Mouse (Mus musculus): ENCODE results near the gene 4931440F15Rik. TPM values are rescaled to one million over a fixed set of nuclear protein-coding genes. Genes with fewer than 3 reads are reported as not detected.

Gene 4931440F15Rik
- polyA plus RNA-seq, 1 experiment from 2014 or later: 0.12 TPM

GRCm38 (mm10) chr11:29799839-29800238 is 25.6 kb downstream of the 4931440F15Rik start:
- Histone ChIP-seq H3K36me3 (no peaks in the 10 kb centered on the region), H3K27me3 (no peaks in the 10 kb centered on the region), H3K4me3 (no peak overlapping the region), H3K9me3 (no peaks in the 10 kb centered on the region), H3K27ac (no peak overlapping the region), H3K4me1 (no peaks in the 10 kb centered on the region), H3K4me2 (replicated peaks) (no peak overlapping the region), H3K9ac (no peak overlapping the region)
- WGBS: 61% methylated on average over 1 of the region's 1 CpGs
- ATAC-seq (ENCODE audit: insufficient number of reproducible peaks, insufficient read depth, low FRiP score, low TSS enrichment): no peak

GRCm38 (mm10) chr11:29795106-29795505 is 30.4 kb downstream of the 4931440F15Rik start:
- no peak for ATAC-seq (ENCODE audit: insufficient number of reproducible peaks, insufficient read depth, low FRiP score, low TSS enrichment)
- H3K9ac ChIP-seq: no peak overlapping the region
- no peaks in the 10 kb centered on the region for H3K36me3 ChIP-seq
- H3K4me2 ChIP-seq (replicated peaks): no peak overlapping the region
- no peaks in the 10 kb centered on the region for H3K9me3 ChIP-seq
- H3K27me3 ChIP-seq: no peaks in the 10 kb centered on the region
- no peaks in the 10 kb centered on the region for H3K4me1 ChIP-seq
- H3K27ac ChIP-seq: no peak overlapping the region
- no peak overlapping the region for H3K4me3 ChIP-seq
- WGBS: 89% methylated on average over 6 of the region's 6 CpGs

- H3K4me1 ChIP-seq: no peaks in the 10 kb centered on the region
- no peak overlapping the region for H3K4me2 ChIP-seq (replicated peaks)
- H3K27me3 ChIP-seq: no peaks in the 10 kb centered on the region
- ATAC-seq (ENCODE audit: insufficient number of reproducible peaks, insufficient read depth, low FRiP score, low TSS enrichment): no peak
- H3K9ac ChIP-seq: no peak overlapping the region
- no peaks in the 10 kb centered on the region for H3K9me3 ChIP-seq
- WGBS: 35% methylated on average over 2 of the region's 2 CpGs
- no peaks in the 10 kb centered on the region for H3K36me3 ChIP-seq
- no peak overlapping the region for H3K4me3 ChIP-seq
- no peak overlapping the region for H3K27ac ChIP-seq
Observed at GRCm38 (mm10) chr11:29794475-29794874, 31.0 kb downstream of the 4931440F15Rik start.

- H3K27ac ChIP-seq: no peak overlapping the region
- no peak overlapping the region for H3K4me3 ChIP-seq
- ATAC-seq (ENCODE audit: insufficient number of reproducible peaks, insufficient read depth, low FRiP score, low TSS enrichment): no peak
- H3K27me3 ChIP-seq: no peaks in the 10 kb centered on the region
- H3K4me1 ChIP-seq: peaks cover 3% of the 10 kb centered on the region; the same call in 1 of the 2 replicates
- H3K36me3 ChIP-seq: no peaks in the 10 kb centered on the region
- no peaks in the 10 kb centered on the region for H3K9me3 ChIP-seq
- no peak overlapping the region for H3K4me2 ChIP-seq (replicated peaks)
- 82% methylated on average over 2 of the region's 2 CpGs for WGBS
- H3K9ac ChIP-seq: no peak overlapping the region
Observed at GRCm38 (mm10) chr11:29790796-29791195, 34.7 kb downstream of the 4931440F15Rik start.

GRCm38 (mm10) chr11:29788921-29789638 is 36.4 kb downstream of the 4931440F15Rik start:
- Histone ChIP-seq H3K9me3 (no peaks in the 10 kb centered on the region), H3K9ac (no peak overlapping the region), H3K4me2 (replicated peaks) (no peak overlapping the region), H3K4me3 (no peak overlapping the region), H3K27ac (no peak overlapping the region), H3K36me3 (no peaks in the 10 kb centered on the region), H3K27me3 (no peaks in the 10 kb centered on the region), H3K4me1 (peaks cover 3% of the 10 kb centered on the region; the same call in 1 of the 2 replicates)
- WGBS: 74% methylated on average over 6 of the region's 6 CpGs
- ATAC-seq (ENCODE audit: insufficient number of reproducible peaks, insufficient read depth, low FRiP score, low TSS enrichment): no peak

- H3K4me1 ChIP-seq: peaks cover 3% of the 10 kb centered on the region; the same call in 1 of the 2 replicates
- ATAC-seq (ENCODE audit: insufficient number of reproducible peaks, insufficient read depth, low FRiP score, low TSS enrichment): no peak
- H3K9me3 ChIP-seq: no peaks in the 10 kb centered on the region
- no peak overlapping the region for H3K9ac ChIP-seq
- H3K27ac ChIP-seq: no peak overlapping the region
- 58% methylated on average over 1 of the region's 1 CpGs for WGBS
- no peaks in the 10 kb centered on the region for H3K36me3 ChIP-seq
- H3K4me2 ChIP-seq (replicated peaks): no peak overlapping the region
- H3K4me3 ChIP-seq: no peak overlapping the region
- H3K27me3 ChIP-seq: no peaks in the 10 kb centered on the region
Observed at GRCm38 (mm10) chr11:29788499-29788898, 37.0 kb downstream of the 4931440F15Rik start.

GRCm38 (mm10) chr11:29787473-29787872 is 38.0 kb downstream of the 4931440F15Rik start:
- H3K9ac ChIP-seq: no peak overlapping the region
- no peak overlapping the region for H3K27ac ChIP-seq
- H3K27me3 ChIP-seq: no peaks in the 10 kb centered on the region
- no peaks in the 10 kb centered on the region for H3K9me3 ChIP-seq
- no peak overlapping the region for H3K4me2 ChIP-seq (replicated peaks)
- H3K36me3 ChIP-seq: no peaks in the 10 kb centered on the region
- no peak for ATAC-seq (ENCODE audit: insufficient number of reproducible peaks, insufficient read depth, low FRiP score, low TSS enrichment)
- peaks cover 3% of the 10 kb centered on the region; the same call in 1 of the 2 replicates for H3K4me1 ChIP-seq
- H3K4me3 ChIP-seq: no peak overlapping the region
- WGBS: 15% methylated on average over 5 of the region's 5 CpGs

- 88% methylated on average over 6 of the region's 6 CpGs for WGBS
- Histone ChIP-seq H3K36me3 (no peaks in the 10 kb centered on the region), H3K4me3 (no peak overlapping the region), H3K4me1 (peaks cover 3% of the 10 kb centered on the region; the same call in 1 of the 2 replicates), H3K4me2 (replicated peaks) (no peak overlapping the region), H3K9ac (no peak overlapping the region), H3K27ac (no peak overlapping the region), H3K27me3 (no peaks in the 10 kb centered on the region), H3K9me3 (no peaks in the 10 kb centered on the region)
- no peak for ATAC-seq (ENCODE audit: insufficient number of reproducible peaks, insufficient read depth, low FRiP score, low TSS enrichment)
Observed at GRCm38 (mm10) chr11:29786583-29787219, 38.8 kb downstream of the 4931440F15Rik start.

- ATAC-seq (ENCODE audit: insufficient number of reproducible peaks, insufficient read depth, low FRiP score, low TSS enrichment): no peak
- 41% methylated on average over 2 of the region's 2 CpGs for WGBS
- H3K9me3 ChIP-seq: no peaks in the 10 kb centered on the region
- no peaks in the 10 kb centered on the region for H3K27me3 ChIP-seq
- H3K27ac ChIP-seq: no peak overlapping the region
- H3K9ac ChIP-seq: no peak overlapping the region
- H3K4me3 ChIP-seq: no peak overlapping the region
- H3K36me3 ChIP-seq: no peaks in the 10 kb centered on the region
- no peaks in the 10 kb centered on the region for H3K4me1 ChIP-seq
- no peak overlapping the region for H3K4me2 ChIP-seq (replicated peaks)
Observed at GRCm38 (mm10) chr11:29779409-29780026, 46.0 kb downstream of the 4931440F15Rik start.

- H3K4me1 ChIP-seq: no peaks in the 10 kb centered on the region
- WGBS: 73% methylated on average over 3 of the region's 3 CpGs
Observed at GRCm38 (mm10) chr11:29778936-29779335, 46.5 kb downstream of the 4931440F15Rik start.

GRCm38 (mm10) chr11:29777964-29778363 is 47.5 kb downstream of the 4931440F15Rik start:
- Histone ChIP-seq H3K9ac (no peak overlapping the region), H3K27me3 (no peaks in the 10 kb centered on the region), H3K36me3 (no peaks in the 10 kb centered on the region), H3K27ac (no peak overlapping the region), H3K4me2 (replicated peaks) (no peak overlapping the region), H3K4me1 (no peaks in the 10 kb centered on the region), H3K4me3 (no peak overlapping the region), H3K9me3 (no peaks in the 10 kb centered on the region)
- ATAC-seq (ENCODE audit: insufficient number of reproducible peaks, insufficient read depth, low FRiP score, low TSS enrichment): no peak; the same call in 1 of the 2 replicates

More at GRCm38 (mm10) chr11:29778936-29779335, 46.5 kb downstream of the 4931440F15Rik start:
- Histone ChIP-seq H3K9me3 (no peaks in the 10 kb centered on the region), H3K4me3 (no peak overlapping the region), H3K27ac (no peak overlapping the region), H3K4me2 (replicated peaks) (no peak overlapping the region), H3K36me3 (no peaks in the 10 kb centered on the region), H3K27me3 (no peaks in the 10 kb centered on the region), H3K9ac (no peak overlapping the region)
- no peak for ATAC-seq (ENCODE audit: insufficient number of reproducible peaks, insufficient read depth, low FRiP score, low TSS enrichment)

- Histone ChIP-seq H3K9me3 (no peaks in the 10 kb centered on the region), H3K36me3 (no peaks in the 10 kb centered on the region), H3K27me3 (no peaks in the 10 kb centered on the region), H3K9ac (no peak overlapping the region), H3K27ac (0 out of 2 replicates have a peak overlapping the region, but pooled peaks have one; percentile 36), H3K4me3 (no peak overlapping the region), H3K4me2 (replicated peaks) (no peak overlapping the region), H3K4me1 (no peaks in the 10 kb centered on the region)
- 46% methylated on average over 2 of the region's 2 CpGs for WGBS
- ATAC-seq (ENCODE audit: insufficient number of reproducible peaks, insufficient read depth, low FRiP score, low TSS enrichment): 0 out of 2 replicates have a peak, but pooled peaks have one; percentile 28
Observed at GRCm38 (mm10) chr11:29774760-29775159, 50.7 kb downstream of the 4931440F15Rik start.
